Mouse (Mus musculus) thymus, postnatal 10 days (tissue): Measurements from ENCODE around the gene Slc22a1.

ENCODE experiments used
- DNase-seq, 2 experiments: peaks; one replicate each; pipeline ENCODE4 v3.0.0; 2021; ENCODE audit warnings: low spot score in 2 of 2

The Slc22a1 gene

GRCm38 (mm10) chr17:12675646-12676045, at the start of gene Slc22a1:
Gene Slc22a1 (minus strand): TSS chr17:12675829.
- DNase-seq = no peak

GRCm38 (mm10) chr17:12724767-12725744, 49.4 kb upstream of the Slc22a1 start:
- no peak for DNase-seq

- DNase-seq = no peak
Measured at GRCm38 (mm10) chr17:12723986-12724766, 48.5 kb upstream of the Slc22a1 start.

- no peak for DNase-seq
Measured at GRCm38 (mm10) chr17:12722622-12723021, 47.0 kb upstream of the Slc22a1 start.

- DNase-seq = no peak
Measured at GRCm38 (mm10) chr17:12721118-12721886, 45.7 kb upstream of the Slc22a1 start.

GRCm38 (mm10) chr17:12718251-12718650, 42.6 kb upstream of the Slc22a1 start:
- no peak for DNase-seq

- DNase-seq = no peak
Measured at GRCm38 (mm10) chr17:12717445-12717844, 41.8 kb upstream of the Slc22a1 start.

- no peak for DNase-seq
Measured at GRCm38 (mm10) chr17:12715032-12715431, 39.4 kb upstream of the Slc22a1 start.

GRCm38 (mm10) chr17:12714080-12714561, 38.5 kb upstream of the Slc22a1 start:
- DNase-seq = peak in 1 of 2 experiments; percentile 12

GRCm38 (mm10) chr17:12712993-12713392, 37.4 kb upstream of the Slc22a1 start:
- no peak for DNase-seq

- DNase-seq = no peak
Measured at GRCm38 (mm10) chr17:12712191-12712590, 36.6 kb upstream of the Slc22a1 start.

- DNase-seq = no peak
Measured at GRCm38 (mm10) chr17:12710976-12711375, 35.3 kb upstream of the Slc22a1 start.

- DNase-seq = no peak
Measured at GRCm38 (mm10) chr17:12710050-12710780, 34.6 kb upstream of the Slc22a1 start.

- DNase-seq = no peak
Measured at GRCm38 (mm10) chr17:12708398-12708797, 32.8 kb upstream of the Slc22a1 start.

- DNase-seq = no peak
Measured at GRCm38 (mm10) chr17:12706590-12707049, 31.0 kb upstream of the Slc22a1 start.

GRCm38 (mm10) chr17:12702901-12703300, 27.3 kb upstream of the Slc22a1 start:
- DNase-seq = no peak

- DNase-seq = no peak
Measured at GRCm38 (mm10) chr17:12700373-12700772, 24.7 kb upstream of the Slc22a1 start.

- DNase-seq = no peak
Measured at GRCm38 (mm10) chr17:12691899-12692298, 16.3 kb upstream of the Slc22a1 start.

GRCm38 (mm10) chr17:12689537-12689936, 13.9 kb upstream of the Slc22a1 start:
- peak in 1 of 2 experiments; percentile 49 for DNase-seq

GRCm38 (mm10) chr17:12688427-12689110, 12.9 kb upstream of the Slc22a1 start:
- no peak for DNase-seq
